Mouse (Mus musculus) activated CD4-positive, CD25-positive, alpha-beta regulatory T cell (primary cell): ENCODE results near the gene Taok1. TPM values are rescaled to one million over a fixed set of nuclear protein-coding genes. Genes with fewer than 3 reads are reported as not detected.

Experiments used
- polyA plus RNA-seq, 2 experiments: library from polyadenylated mRNA; unstranded; fragments of 100-300 nt; shearing (Covaris generic); gene quantifications; one replicate each; pipeline ENCODE4 v1.2.1; 2017

Taok1 gene
- 1 to 10 TPM; 6.3 to 8.0 TPM for polyA plus RNA-seq

GRCm38 (mm10) chr11:77607538-77608455, at the start of gene Taok1:
Gene Taok1 (minus strand): TSS chr11:77607815.

GRCm38 (mm10) chr11:77519043-77519442, 88.6 kb downstream of the Taok1 start, which contains the start of gene Gm10392:
Gene Gm10392 (minus strand): TSS chr11:77519198.

GRCm38 (mm10) chr11:77515637-77516552, 91.7 kb downstream of the Taok1 start, which contains the start of gene Trp53i13:
Gene Trp53i13 (minus strand): TSS chr11:77515980.

GRCm38 (mm10) chr11:77514832-77515636, 92.6 kb downstream of the Taok1 start, which contains the start of gene Abhd15:
Gene Abhd15 (plus strand): TSS chr11:77515121.

GRCm38 (mm10) chr11:77493512-77494343, 113.9 kb downstream of the Taok1 start, which contains the start of gene Git1:
Gene Git1 (plus strand): TSS chr11:77493562.

GRCm38 (mm10) chr11:77489591-77490235, 117.9 kb downstream of the Taok1 start, which contains the start of gene Ankrd13b:
Gene Ankrd13b (minus strand): TSS chr11:77489678.

Other genes with a start within 250 kb of the Taok1 start
- not detected for gene Coro6, start 145.4 kb downstream of the Taok1 start, polyA plus RNA-seq
- gene Ankrd13b, start 118.1 kb downstream of the Taok1 start, polyA plus RNA-seq: 1 to 10 TPM; 4.5 to 7.2 TPM
- 10 to 100 TPM; 31.3 to 38.8 TPM for gene Git1, start 114.3 kb downstream of the Taok1 start, polyA plus RNA-seq
- gene Abhd15, start 92.7 kb downstream of the Taok1 start, polyA plus RNA-seq: 1 to 10 TPM; 2.1 to 2.2 TPM
- 10 to 100 TPM; 31.8 to 46.2 TPM for gene Trp53i13, start 91.8 kb downstream of the Taok1 start, polyA plus RNA-seq
- under 1 TPM; 0.20 to 0.82 TPM for gene Gm10392, start 88.6 kb downstream of the Taok1 start, polyA plus RNA-seq
- gene Nufip2, start 78.3 kb upstream of the Taok1 start, polyA plus RNA-seq: 10 to 100 TPM; 41.5 to 46.1 TPM
- under 1 TPM in 1 of 2 experiments, not detected in 1; 0.37 TPM for gene Cryba1, start 117.5 kb upstream of the Taok1 start, polyA plus RNA-seq
- 10 to 100 TPM; 15.8 to 56.3 TPM for gene Myo18a, start 155.4 kb upstream of the Taok1 start, polyA plus RNA-seq
- under 1 TPM; 0.34 to 0.35 TPM for gene Gm10277, start 179.9 kb upstream of the Taok1 start, polyA plus RNA-seq